Mouse (Mus musculus): ENCODE measurements around the gene Map3k10.
A peak's percentile ranks its signal among the peaks of the same experiment; 100 is the strongest.

Map3k10 gene

GRCm38 (mm10) chr7:27674522-27675221, at the start of gene Map3k10:
TSS of gene Map3k10 (minus strand) at chr7:27674598.
- peak; percentile 84 for DNase-seq (ENCODE audit: low spot score)

GRCm38 (mm10) chr7:27721951-27722350, 47.6 kb upstream of the Map3k10 start:
- DNase-seq (ENCODE audit: low spot score): no peak

DNA sequence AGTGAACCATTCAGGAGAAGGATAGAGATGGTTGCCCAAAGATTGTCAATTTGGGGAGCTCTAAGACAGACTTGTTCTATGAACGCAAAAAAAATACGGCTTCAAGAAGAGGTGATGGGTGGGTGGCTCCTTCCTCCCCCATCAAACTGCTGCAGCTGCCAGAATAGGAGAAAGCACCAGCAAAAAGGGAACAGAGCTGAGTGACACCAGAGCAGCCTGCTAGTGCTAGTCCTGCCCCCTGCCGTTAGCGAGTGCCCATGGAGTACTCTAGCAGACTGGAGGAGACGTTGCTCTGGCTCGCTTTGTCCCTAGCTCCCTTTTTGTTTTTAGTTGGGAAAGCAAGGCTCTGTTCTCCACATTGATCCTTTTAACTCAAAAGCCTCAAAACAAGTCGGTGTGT, 36.0 kb upstream of the Map3k10 start:
- DNase-seq (ENCODE audit: low spot score): no peak

GRCm38 (mm10) chr7:27696711-27697110, 22.3 kb upstream of the Map3k10 start:
- no peak for DNase-seq (ENCODE audit: low spot score)

DNA sequence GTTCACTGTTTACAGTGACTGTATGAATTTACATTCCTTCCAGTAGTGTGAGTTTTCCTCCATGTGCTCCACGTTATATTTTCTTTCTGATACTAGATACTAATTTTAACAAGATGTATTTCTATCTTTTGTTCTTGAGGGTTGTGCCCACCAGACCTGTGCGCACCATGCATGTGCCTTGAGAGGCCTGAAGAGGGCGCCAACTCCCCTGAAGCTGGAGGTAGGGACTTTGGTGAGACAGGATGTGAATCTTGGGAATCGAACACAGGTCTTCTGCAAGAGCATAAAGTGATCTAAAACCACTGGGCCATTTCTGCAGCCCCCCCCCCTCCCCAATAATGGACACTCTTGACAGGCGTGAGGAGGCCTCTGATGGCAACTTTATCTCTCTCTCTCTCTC, 16.7 kb upstream of the Map3k10 start:
- DNase-seq (ENCODE audit: low spot score): no peak

DNA sequence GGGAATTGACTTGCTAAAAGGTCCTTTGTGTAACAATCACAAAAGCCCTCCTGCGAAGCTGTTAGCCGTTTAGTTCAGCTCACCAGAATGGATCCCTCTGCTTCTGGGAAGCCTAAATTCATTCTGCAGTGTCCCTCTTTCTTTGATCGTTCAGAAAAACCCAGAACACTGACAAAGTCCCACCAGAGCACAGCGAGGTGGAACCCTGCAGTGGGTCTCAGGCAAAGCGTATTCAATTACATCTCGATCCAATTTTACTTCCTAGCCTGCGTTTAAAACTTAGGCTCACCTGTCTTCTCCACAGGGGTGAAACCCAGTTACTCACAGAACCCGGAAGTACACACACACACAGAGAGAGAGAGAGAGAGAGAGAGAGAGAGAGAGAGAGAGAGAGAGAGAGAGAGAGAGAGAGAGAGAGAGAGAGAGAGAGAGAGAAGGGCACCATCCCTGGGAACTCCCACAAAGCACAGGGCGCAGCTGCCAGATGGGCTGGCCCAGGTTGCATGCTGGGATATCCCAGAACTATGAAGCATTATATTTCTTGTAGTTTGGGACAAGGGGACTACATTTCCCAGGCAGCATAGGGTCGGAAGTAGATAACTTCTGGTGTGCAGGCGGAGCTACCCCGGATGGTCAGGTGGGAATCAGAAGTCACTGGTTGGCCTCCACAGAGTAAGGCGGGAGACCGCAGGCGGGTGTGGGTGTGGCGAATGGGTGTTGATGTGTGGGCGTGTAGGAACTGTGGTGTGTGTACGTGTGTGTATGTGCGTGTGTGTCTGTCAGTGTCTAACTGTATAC, 14.6 kb upstream of the Map3k10 start, which contains the start of gene Zfp607b:
Zfp607b (plus strand) TSS at position 526 of the 798 bp plus-strand sequence.
- DNase-seq (ENCODE audit: low spot score): peak; percentile 94

DNA sequence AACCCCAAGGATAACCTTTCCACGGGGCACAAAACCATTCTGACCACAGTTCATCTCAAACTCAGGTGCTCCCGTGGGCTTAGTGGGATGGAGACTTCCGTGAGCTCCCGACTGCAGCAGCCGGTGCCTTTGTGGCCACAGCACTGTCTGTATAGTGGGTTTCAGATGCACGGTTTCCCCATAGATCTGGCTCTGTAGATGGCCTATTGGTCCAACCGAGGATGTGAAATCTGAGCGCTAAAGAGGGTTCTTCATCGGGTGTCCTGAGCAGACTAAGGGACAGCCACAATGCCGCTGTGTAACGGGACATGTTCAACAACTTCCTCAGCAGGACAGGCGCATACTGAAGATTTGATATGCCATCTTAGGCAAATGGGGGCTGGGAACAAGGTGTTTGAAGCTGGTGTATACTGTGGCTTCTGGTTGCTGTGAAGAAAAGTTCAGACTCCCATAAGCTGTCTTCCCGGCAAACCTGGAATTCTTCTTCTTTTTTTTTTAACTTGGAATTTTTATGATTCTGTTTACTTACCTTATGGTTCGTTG, 13.9 kb upstream of the Map3k10 start:
- DNase-seq (ENCODE audit: low spot score): no peak

- no peak for DNase-seq (ENCODE audit: low spot score)
Observed at GRCm38 (mm10) chr7:27687836-27688235, 13.4 kb upstream of the Map3k10 start.

- no peak for DNase-seq (ENCODE audit: low spot score)
Observed at GRCm38 (mm10) chr7:27687043-27687442, 12.6 kb upstream of the Map3k10 start.

DNA sequence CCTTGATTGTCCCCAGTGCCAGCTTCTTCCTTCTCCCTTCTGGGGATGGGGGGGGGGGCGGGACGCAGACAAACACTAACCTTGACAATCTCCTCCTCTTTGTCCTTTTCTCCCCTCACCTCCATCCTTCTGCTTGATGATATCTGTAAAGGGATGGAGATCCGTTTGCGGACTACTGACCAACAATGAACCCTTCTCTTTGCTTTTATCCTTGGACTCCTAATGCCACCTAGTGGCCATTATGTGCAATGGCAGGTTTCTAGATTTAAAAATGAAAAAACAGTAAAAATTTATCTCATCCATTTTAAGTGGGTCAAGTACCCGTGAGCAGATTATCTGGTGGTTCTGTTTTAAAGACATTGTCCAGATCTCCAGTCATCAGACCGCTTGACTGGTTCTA, 11.3 kb upstream of the Map3k10 start:
- DNase-seq (ENCODE audit: low spot score): no peak

DNA sequence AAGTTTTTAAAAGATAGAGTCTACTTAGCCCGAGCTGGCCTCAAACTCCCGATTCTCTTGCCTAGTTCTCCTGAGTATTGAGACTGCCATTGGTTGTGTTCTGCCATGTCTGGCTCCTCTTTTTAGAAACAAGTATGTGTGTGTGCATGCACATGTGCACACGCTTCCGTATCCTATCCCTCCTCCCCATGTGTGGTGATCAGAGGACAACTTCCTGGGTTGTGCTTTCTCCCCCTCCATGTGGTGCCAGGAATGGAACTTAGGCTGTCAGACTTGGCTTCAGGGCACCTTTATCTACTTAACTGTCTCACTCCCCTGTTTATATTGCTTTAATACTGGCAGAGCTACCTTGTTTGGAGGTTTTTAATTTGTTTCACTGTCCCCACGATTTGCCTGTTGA, 10.8 kb upstream of the Map3k10 start:
- no peak for DNase-seq (ENCODE audit: low spot score)

DNA sequence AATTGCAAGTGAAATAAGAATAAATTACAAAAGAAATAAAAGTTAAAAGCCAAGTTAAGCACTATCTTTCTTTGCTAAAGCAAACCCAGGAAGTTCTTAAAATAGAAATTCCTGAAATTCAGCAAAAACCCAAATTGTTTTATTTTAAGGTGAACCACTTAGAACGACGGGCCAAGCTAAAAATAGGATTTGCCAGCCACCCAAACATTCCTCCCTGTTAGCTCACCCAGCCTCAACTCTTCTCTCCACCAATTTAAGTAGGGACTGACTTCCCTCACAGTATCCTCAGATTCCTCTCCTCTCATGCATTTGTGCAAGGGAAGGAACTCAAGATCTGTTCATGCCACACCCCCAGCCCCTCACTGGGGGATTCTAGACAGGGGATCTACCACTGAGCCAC, 8.8 kb upstream of the Map3k10 start:
- no peak for DNase-seq (ENCODE audit: low spot score)

GRCm38 (mm10) chr7:27675222-27675612, 819 bp upstream of the Map3k10 start:
- no peak for DNase-seq (ENCODE audit: low spot score)

DNA sequence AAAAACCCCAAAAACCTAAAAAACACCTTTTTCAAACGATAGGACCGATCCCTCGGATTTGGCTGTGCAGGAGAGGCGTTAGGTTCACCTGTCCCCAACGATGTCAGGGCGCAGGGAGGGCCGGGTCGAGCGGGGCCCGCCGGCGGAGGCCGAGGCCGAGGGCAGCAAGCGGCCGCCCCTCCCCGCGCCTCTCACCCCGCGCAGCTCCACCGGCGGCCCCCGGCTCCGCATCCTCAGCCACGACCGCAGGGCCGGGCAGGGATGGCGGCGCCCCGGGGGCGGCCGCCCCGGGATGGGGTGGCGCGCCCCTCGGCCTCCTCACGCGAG, 240 bp downstream of the Map3k10 start:
- DNase-seq (ENCODE audit: low spot score): no peak

DNA sequence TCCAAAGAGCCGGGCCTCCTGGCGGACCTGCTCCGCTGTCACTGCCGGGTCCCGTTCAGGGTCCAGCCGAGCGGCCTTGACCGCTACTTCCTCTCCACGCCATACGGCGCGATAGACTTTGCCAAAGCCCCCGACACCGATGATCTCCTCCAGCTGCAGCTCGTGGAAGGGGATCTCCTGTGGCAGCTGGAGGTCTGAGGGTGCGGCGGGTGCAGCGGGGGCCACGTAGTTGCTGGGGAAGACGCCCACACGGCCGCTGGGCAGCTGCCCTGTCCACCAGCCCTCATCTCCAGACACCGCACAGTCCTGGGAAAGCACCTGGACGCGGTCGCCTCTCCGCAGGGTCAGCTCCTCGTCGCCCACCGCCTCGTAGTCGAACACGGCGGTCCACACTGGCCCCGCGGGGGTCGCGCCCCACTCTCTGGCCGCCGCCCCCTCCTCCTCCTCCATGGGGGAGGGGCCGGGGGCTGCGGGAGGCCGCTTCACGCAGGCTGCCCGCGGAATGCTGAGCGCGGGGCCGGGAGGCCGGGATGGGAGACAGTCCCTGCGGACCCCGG, 745 bp downstream of the Map3k10 start:
- DNase-seq (ENCODE audit: low spot score): no peak

DNA sequence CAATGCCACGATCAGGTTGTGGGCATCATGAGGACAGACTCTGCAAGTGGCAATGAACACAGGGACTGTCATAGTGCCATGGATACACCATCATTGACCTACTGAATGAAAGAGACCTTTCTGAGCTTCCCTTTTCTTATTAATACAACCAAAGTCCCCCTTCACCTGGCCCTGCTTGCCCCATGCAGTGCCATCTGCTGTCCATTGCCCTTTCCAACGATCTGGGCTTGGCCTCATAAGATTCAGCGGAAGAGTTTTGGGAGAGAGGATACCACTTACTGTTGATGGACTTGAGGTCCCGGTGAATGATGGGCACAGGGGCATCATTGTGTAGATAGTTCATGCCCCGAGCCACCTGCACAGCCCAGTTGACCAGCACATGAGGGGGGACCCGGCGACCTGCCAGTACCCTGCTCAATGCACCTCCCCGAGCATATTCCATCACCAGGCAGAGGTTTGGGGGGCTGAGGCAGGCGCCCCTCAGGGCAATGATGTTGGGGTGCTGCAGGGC, 1.3 kb downstream of the Map3k10 start:
- no peak for DNase-seq (ENCODE audit: low spot score)

- no peak for DNase-seq (ENCODE audit: low spot score)
Observed at GRCm38 (mm10) chr7:27662038-27662437, 12.4 kb downstream of the Map3k10 start.

- no peak for DNase-seq (ENCODE audit: low spot score)
Observed at GRCm38 (mm10) chr7:27658712-27659663, 15.4 kb downstream of the Map3k10 start.

GRCm38 (mm10) chr7:27657824-27658395, 16.5 kb downstream of the Map3k10 start:
- DNase-seq (ENCODE audit: low spot score): no peak

GRCm38 (mm10) chr7:27656600-27656999, 17.8 kb downstream of the Map3k10 start:
- DNase-seq (ENCODE audit: low spot score): no peak

GRCm38 (mm10) chr7:27655545-27655944, 18.9 kb downstream of the Map3k10 start:
- DNase-seq (ENCODE audit: low spot score): no peak

Data from ovary, adult 18-20 months (tissue).